Mouse (Mus musculus): ENCODE measurements around the gene Fubp1. TPM values are rescaled to one million over a fixed set of nuclear protein-coding genes. Genes with fewer than 3 reads are reported as not detected.
"Not testable (repeated sequence)": the region's sequence is repeated elsewhere in the genome, so short reads cannot be mapped to it uniquely, and the experiment has no call there.

Fubp1 gene
- polyA plus RNA-seq, 1 experiment from 2014 or later = 332 TPM

GRCm38 (mm10) chr3:152259409-152259808 is 49.2 kb downstream of the Fubp1 start:
- H3K27me3 ChIP-seq (ENCODE audit: control insufficient read depth, insufficient read depth, low read length); H3K9me3 ChIP-seq (ENCODE audit: control insufficient read depth, low read length); H3K4me3 ChIP-seq (ENCODE audit: low read length); H3K4me2 ChIP-seq (replicated peaks; ENCODE audit: low read depth, low read length); H3K4me1 ChIP-seq (ENCODE audit: control insufficient read depth, insufficient read depth, low read length); H3K9ac ChIP-seq (ENCODE audit: low read depth, low read length); H3K36me3 ChIP-seq (ENCODE audit: control insufficient read depth, insufficient read depth, low read length); H3K27ac ChIP-seq (ENCODE audit: low read depth, low read length): not testable (repeated sequence)
- 37% methylated on average over 7 of the region's 9 CpGs for WGBS
- peak; percentile 65 for ATAC-seq (ENCODE audit: low FRiP score, low TSS enrichment)

- 93% methylated on average over 1 of the region's 1 CpGs for WGBS
- no peak overlapping the region for H3K27ac ChIP-seq (ENCODE audit: low read depth, low read length)
These were observed 50.1 kb downstream of the Fubp1 start for GRCm38 (mm10) chr3:152260362-152260761.

GRCm38 (mm10) chr3:152261436-152261835 is 51.2 kb downstream of the Fubp1 start:
- Histone ChIP-seq H3K36me3 (ENCODE audit: control insufficient read depth, insufficient read depth, low read length) (no peaks in the 10 kb centered on the region), H3K9me3 (ENCODE audit: control insufficient read depth, low read length) (no peaks in the 10 kb centered on the region), H3K27me3 (ENCODE audit: control insufficient read depth, insufficient read depth, low read length) (peaks cover 5% of the 10 kb centered on the region; the same call in 1 of the 2 replicates), H3K4me3 (ENCODE audit: low read length) (no peak overlapping the region), H3K4me2 (replicated peaks; ENCODE audit: low read depth, low read length) (no peak overlapping the region), H3K9ac (ENCODE audit: low read depth, low read length) (no peak overlapping the region), H3K27ac (ENCODE audit: low read depth, low read length) (no peak overlapping the region), H3K4me1 (ENCODE audit: control insufficient read depth, insufficient read depth, low read length) (peaks cover 14% of the 10 kb centered on the region; the same call in 1 of the 2 replicates)
- WGBS = 30% methylated on average over 8 of the region's 8 CpGs
- no peak for ATAC-seq (ENCODE audit: low FRiP score, low TSS enrichment)

More at GRCm38 (mm10) chr3:152260362-152260761, 50.1 kb downstream of the Fubp1 start:
- no peak for ATAC-seq (ENCODE audit: low FRiP score, low TSS enrichment)
- H3K27me3 ChIP-seq (ENCODE audit: control insufficient read depth, insufficient read depth, low read length) = peaks cover 5% of the 10 kb centered on the region; the same call in 1 of the 2 replicates
- H3K36me3 ChIP-seq (ENCODE audit: control insufficient read depth, insufficient read depth, low read length) = no peaks in the 10 kb centered on the region
- H3K9me3 ChIP-seq (ENCODE audit: control insufficient read depth, low read length) = no peaks in the 10 kb centered on the region
- no peak overlapping the region for H3K4me3 ChIP-seq (ENCODE audit: low read length)
- no peak overlapping the region for H3K9ac ChIP-seq (ENCODE audit: low read depth, low read length)
- H3K4me1 ChIP-seq (ENCODE audit: control insufficient read depth, insufficient read depth, low read length) = peaks cover 14% of the 10 kb centered on the region; the same call in 1 of the 2 replicates
- no peak overlapping the region for H3K4me2 ChIP-seq (replicated peaks; ENCODE audit: low read depth, low read length)

GRCm38 (mm10) chr3:152261948-152262347 is 51.7 kb downstream of the Fubp1 start:
- Histone ChIP-seq H3K27ac (ENCODE audit: low read depth, low read length) (no peak overlapping the region), H3K36me3 (ENCODE audit: control insufficient read depth, insufficient read depth, low read length) (no peaks in the 10 kb centered on the region), H3K4me2 (replicated peaks; ENCODE audit: low read depth, low read length) (no peak overlapping the region; the same call in 1 of the 2 replicates), H3K4me3 (ENCODE audit: low read length) (no peak overlapping the region), H3K27me3 (ENCODE audit: control insufficient read depth, insufficient read depth, low read length) (peaks cover 8% of the 10 kb centered on the region; the same call in 1 of the 2 replicates), H3K9ac (ENCODE audit: low read depth, low read length) (no peak overlapping the region), H3K9me3 (ENCODE audit: control insufficient read depth, low read length) (no peaks in the 10 kb centered on the region), H3K4me1 (ENCODE audit: control insufficient read depth, insufficient read depth, low read length) (peaks cover 14% of the 10 kb centered on the region; the same call in 1 of the 2 replicates)
- 19% methylated on average over 8 of the region's 8 CpGs for WGBS
- ATAC-seq (ENCODE audit: low FRiP score, low TSS enrichment) = 0 out of 2 replicates have a peak, but pooled peaks have one; percentile 21

GRCm38 (mm10) chr3:152264374-152264773 is 54.2 kb downstream of the Fubp1 start:
- Histone ChIP-seq H3K27ac (ENCODE audit: low read depth, low read length) (no peak overlapping the region), H3K4me1 (ENCODE audit: control insufficient read depth, insufficient read depth, low read length) (peaks cover 14% of the 10 kb centered on the region; the same call in 1 of the 2 replicates), H3K9ac (ENCODE audit: low read depth, low read length) (no peak overlapping the region), H3K4me3 (ENCODE audit: low read length) (no peak overlapping the region), H3K4me2 (replicated peaks; ENCODE audit: low read depth, low read length) (no peak overlapping the region), H3K36me3 (ENCODE audit: control insufficient read depth, insufficient read depth, low read length) (no peaks in the 10 kb centered on the region), H3K27me3 (ENCODE audit: control insufficient read depth, insufficient read depth, low read length) (peaks cover 8% of the 10 kb centered on the region), H3K9me3 (ENCODE audit: control insufficient read depth, low read length) (no peaks in the 10 kb centered on the region)
- 66% methylated on average over 10 of the region's 10 CpGs for WGBS
- no peak for ATAC-seq (ENCODE audit: low FRiP score, low TSS enrichment)

- peak overlapping the region; percentile 51 for H3K4me3 ChIP-seq (ENCODE audit: low read length)
- peaks cover 14% of the 10 kb centered on the region; the same call in 1 of the 2 replicates for H3K4me1 ChIP-seq (ENCODE audit: control insufficient read depth, insufficient read depth, low read length)
- H3K4me2 ChIP-seq (replicated peaks; ENCODE audit: low read depth, low read length) = peak overlapping the region; percentile 93
- 43% methylated on average over 12 of the region's 12 CpGs for WGBS
- H3K36me3 ChIP-seq (ENCODE audit: control insufficient read depth, insufficient read depth, low read length) = no peaks in the 10 kb centered on the region
- H3K9ac ChIP-seq (ENCODE audit: low read depth, low read length) = no peak overlapping the region
- peaks cover 8% of the 10 kb centered on the region for H3K27me3 ChIP-seq (ENCODE audit: control insufficient read depth, insufficient read depth, low read length)
- H3K9me3 ChIP-seq (ENCODE audit: control insufficient read depth, low read length) = no peaks in the 10 kb centered on the region
- no peak for ATAC-seq (ENCODE audit: low FRiP score, low TSS enrichment)
- H3K27ac ChIP-seq (ENCODE audit: low read depth, low read length) = no peak overlapping the region
These were observed 54.6 kb downstream of the Fubp1 start for GRCm38 (mm10) chr3:152264830-152265229.

- Histone ChIP-seq H3K9ac (ENCODE audit: low read depth, low read length) (peak overlapping the region; percentile 73), H3K4me3 (ENCODE audit: low read length) (peak overlapping the region; percentile 51), H3K9me3 (ENCODE audit: control insufficient read depth, low read length) (no peaks in the 10 kb centered on the region), H3K4me1 (ENCODE audit: control insufficient read depth, insufficient read depth, low read length) (peaks cover 14% of the 10 kb centered on the region; the same call in 1 of the 2 replicates), H3K36me3 (ENCODE audit: control insufficient read depth, insufficient read depth, low read length) (no peaks in the 10 kb centered on the region), H3K27me3 (ENCODE audit: control insufficient read depth, insufficient read depth, low read length) (peaks cover 8% of the 10 kb centered on the region), H3K4me2 (replicated peaks; ENCODE audit: low read depth, low read length) (peak overlapping the region; percentile 93), H3K27ac (ENCODE audit: low read depth, low read length) (peak overlapping the region; percentile 6; the same call in 1 of the 2 replicates)
- under 1% methylated on average over 56 of the region's 63 CpGs for WGBS
- ATAC-seq (ENCODE audit: low FRiP score, low TSS enrichment) = peak; percentile 90
These were observed 55.3 kb downstream of the Fubp1 start for GRCm38 (mm10) chr3:152265351-152266035.

GRCm38 (mm10) chr3:152266036-152266421 is 55.8 kb downstream of the Fubp1 start, which contains the start of gene Nexn:
TSS of gene Nexn (minus strand) at chr3:152266350.
- H3K4me3 ChIP-seq (ENCODE audit: low read length) = peak within 1 kb of the TSS; percentile 51
- H3K4me2 ChIP-seq (replicated peaks; ENCODE audit: low read depth, low read length) = peak within 1 kb of the TSS; percentile 93
- H3K27me3 ChIP-seq (ENCODE audit: control insufficient read depth, insufficient read depth, low read length) = peaks cover 8% of the 10 kb centered on the region
- peak within 1 kb of the TSS; percentile 6; the same call in 1 of the 2 replicates for H3K27ac ChIP-seq (ENCODE audit: low read depth, low read length)
- no peaks in the 10 kb centered on the region for H3K9me3 ChIP-seq (ENCODE audit: control insufficient read depth, low read length)
- H3K36me3 ChIP-seq (ENCODE audit: control insufficient read depth, insufficient read depth, low read length) = no peaks in the 10 kb centered on the region
- peak within 1 kb of the TSS; percentile 73 for H3K9ac ChIP-seq (ENCODE audit: low read depth, low read length)
- WGBS = 4% methylated on average over 13 of the region's 13 CpGs
- peak; percentile 10; the same call in 1 of the 2 replicates for ATAC-seq (ENCODE audit: low FRiP score, low TSS enrichment)
- H3K4me1 ChIP-seq (ENCODE audit: control insufficient read depth, insufficient read depth, low read length) = peaks cover 14% of the 10 kb centered on the region; the same call in 1 of the 2 replicates

- WGBS = 89% methylated on average over 14 of the region's 14 CpGs
- Histone ChIP-seq H3K4me3 (ENCODE audit: low read length) (no peak overlapping the region), H3K9me3 (ENCODE audit: control insufficient read depth, low read length) (no peaks in the 10 kb centered on the region), H3K27me3 (ENCODE audit: control insufficient read depth, insufficient read depth, low read length) (peaks cover 8% of the 10 kb centered on the region), H3K4me2 (replicated peaks; ENCODE audit: low read depth, low read length) (no peak overlapping the region), H3K9ac (ENCODE audit: low read depth, low read length) (no peak overlapping the region), H3K27ac (ENCODE audit: low read depth, low read length) (no peak overlapping the region), H3K36me3 (ENCODE audit: control insufficient read depth, insufficient read depth, low read length) (no peaks in the 10 kb centered on the region), H3K4me1 (ENCODE audit: control insufficient read depth, insufficient read depth, low read length) (0 out of 2 replicates have a peak, but pooled peaks cover 4% of the 10 kb centered on the region)
- ATAC-seq (ENCODE audit: low FRiP score, low TSS enrichment) = no peak
These were observed 57.9 kb downstream of the Fubp1 start for GRCm38 (mm10) chr3:152268099-152268498.
